Mouse (Mus musculus): ENCODE measurements at regions not wholly inside any gene's neighbourhood (a gene's known extent, or its start where the extent isn't known, plus 50 kb on each side); places are given as distances from the start of the nearest gene placed in this dataset.

GRCm38 (mm10) chr15:6034156-6034555, 265.4 kb upstream of the Dab2 start:
- H3K27ac ChIP-seq (ENCODE audit: low read depth), result no peak overlapping the region
- H3K9ac ChIP-seq (replicated peaks), result no peak overlapping the region
- TF ChIP-seq EP300 (IDR thresholded peaks at IDR 0.05; ENCODE audit: low read depth) (no peak), CTCF (IDR thresholded peaks at IDR 0.05; ENCODE audit: low read depth) (no peak)
- ATAC-seq, result no peak
- WGBS (ENCODE audit: insufficient replicate concordance), result 81% methylated on average over 4 of the region's 4 CpGs
- no peaks in the 10 kb centered on the region for H3K36me3 ChIP-seq (replicated peaks; ENCODE audit: insufficient read depth, low read length)
- no peaks in the 10 kb centered on the region for H3K27me3 ChIP-seq (ENCODE audit: insufficient read depth, low read length)
- H3K4me3 ChIP-seq (ENCODE audit: low read depth, low read length), result no peak overlapping the region
- H3K4me1 ChIP-seq (ENCODE audit: insufficient read depth), result no peaks in the 10 kb centered on the region
- no peak overlapping the region for H3K4me2 ChIP-seq (ENCODE audit: low read depth, low read length)
- DNase-seq, result no peak
- no peaks in the 10 kb centered on the region for H3K9me3 ChIP-seq (ENCODE audit: low read length)

- peak; percentile 76 for ATAC-seq
- no peak overlapping the region for H3K27ac ChIP-seq (ENCODE audit: low read depth)
- no peak overlapping the region for H3K4me2 ChIP-seq (ENCODE audit: low read depth, low read length)
- H3K36me3 ChIP-seq (replicated peaks; ENCODE audit: insufficient read depth, low read length), result no peaks in the 10 kb centered on the region
- H3K27me3 ChIP-seq (ENCODE audit: insufficient read depth, low read length), result no peaks in the 10 kb centered on the region
- H3K9ac ChIP-seq (replicated peaks), result no peak overlapping the region
- no peaks in the 10 kb centered on the region for H3K9me3 ChIP-seq (ENCODE audit: low read length)
- 50% methylated on average over 10 of the region's 10 CpGs for WGBS (ENCODE audit: insufficient replicate concordance)
- no peak overlapping the region for H3K4me3 ChIP-seq (ENCODE audit: low read depth, low read length)
- no peak for TF ChIP-seq CTCF (IDR thresholded peaks at IDR 0.05; ENCODE audit: low read depth)
- no peak for TF ChIP-seq EP300 (IDR thresholded peaks at IDR 0.05; ENCODE audit: low read depth)
- no peaks in the 10 kb centered on the region for H3K4me1 ChIP-seq (ENCODE audit: insufficient read depth)
- peak; percentile 27 for DNase-seq
Observed at GRCm38 (mm10) chr15:6044511-6045256, 254.9 kb upstream of the Dab2 start.

DNA sequence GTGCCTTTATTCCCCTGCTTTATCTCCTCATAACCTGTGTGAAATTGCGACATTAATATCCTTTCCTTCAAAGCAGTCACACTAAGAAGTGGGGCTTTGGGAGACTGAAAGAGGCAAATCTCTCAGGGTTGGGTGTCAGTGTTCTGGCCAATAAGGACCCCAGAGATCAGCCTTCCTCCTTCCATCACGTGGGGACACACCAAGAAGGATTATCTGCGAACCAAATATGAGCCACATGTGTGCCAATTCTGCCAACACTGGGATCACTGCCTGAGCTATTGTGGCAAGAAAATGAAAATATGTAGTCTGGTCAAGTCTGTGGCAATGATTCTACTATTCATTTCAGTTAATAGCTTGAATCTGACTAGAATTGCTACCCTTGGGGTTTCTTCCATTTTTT, 243.9 kb upstream of the Dab2 start:
- no peak overlapping the region for H3K9ac ChIP-seq (replicated peaks)
- no peak overlapping the region for H3K4me2 ChIP-seq (ENCODE audit: low read depth, low read length)
- ATAC-seq (no peak), DNase-seq (no peak)
- H3K9me3 ChIP-seq (ENCODE audit: low read length), result no peaks in the 10 kb centered on the region
- H3K27ac ChIP-seq (ENCODE audit: low read depth), result no peak overlapping the region
- H3K4me1 ChIP-seq (ENCODE audit: insufficient read depth), result peaks cover 18% of the 10 kb centered on the region
- TF ChIP-seq EP300 (IDR thresholded peaks at IDR 0.05; ENCODE audit: low read depth) (no peak), CTCF (IDR thresholded peaks at IDR 0.05; ENCODE audit: low read depth) (no peak)
- H3K4me3 ChIP-seq (ENCODE audit: low read depth, low read length), result no peak overlapping the region
- no peaks in the 10 kb centered on the region for H3K27me3 ChIP-seq (ENCODE audit: insufficient read depth, low read length)
- no peaks in the 10 kb centered on the region for H3K36me3 ChIP-seq (replicated peaks; ENCODE audit: insufficient read depth, low read length)
- 73% methylated on average over 3 of the region's 3 CpGs for WGBS (ENCODE audit: insufficient replicate concordance)

- no peak overlapping the region for H3K4me3 ChIP-seq (ENCODE audit: low read depth, low read length)
- no peak overlapping the region for H3K27ac ChIP-seq (ENCODE audit: low read depth)
- 52% methylated on average over 11 of the region's 11 CpGs for WGBS (ENCODE audit: insufficient replicate concordance)
- no peak overlapping the region for H3K9ac ChIP-seq (replicated peaks)
- TF ChIP-seq EP300 (IDR thresholded peaks at IDR 0.05; ENCODE audit: low read depth) (no peak), CTCF (IDR thresholded peaks at IDR 0.05; ENCODE audit: low read depth) (no peak)
- H3K36me3 ChIP-seq (replicated peaks; ENCODE audit: insufficient read depth, low read length), result no peaks in the 10 kb centered on the region
- H3K4me2 ChIP-seq (ENCODE audit: low read depth, low read length), result peak overlapping the region; percentile 26
- peaks cover 19% of the 10 kb centered on the region for H3K4me1 ChIP-seq (ENCODE audit: insufficient read depth)
- peak; percentile 32 for DNase-seq
- no peaks in the 10 kb centered on the region for H3K27me3 ChIP-seq (ENCODE audit: insufficient read depth, low read length)
- 0 out of 2 replicates have a peak, but pooled peaks have one; percentile 16 for ATAC-seq
- H3K9me3 ChIP-seq (ENCODE audit: low read length), result no peaks in the 10 kb centered on the region
Observed at GRCm38 (mm10) chr15:6056887-6057626, 242.5 kb upstream of the Dab2 start.

DNA sequence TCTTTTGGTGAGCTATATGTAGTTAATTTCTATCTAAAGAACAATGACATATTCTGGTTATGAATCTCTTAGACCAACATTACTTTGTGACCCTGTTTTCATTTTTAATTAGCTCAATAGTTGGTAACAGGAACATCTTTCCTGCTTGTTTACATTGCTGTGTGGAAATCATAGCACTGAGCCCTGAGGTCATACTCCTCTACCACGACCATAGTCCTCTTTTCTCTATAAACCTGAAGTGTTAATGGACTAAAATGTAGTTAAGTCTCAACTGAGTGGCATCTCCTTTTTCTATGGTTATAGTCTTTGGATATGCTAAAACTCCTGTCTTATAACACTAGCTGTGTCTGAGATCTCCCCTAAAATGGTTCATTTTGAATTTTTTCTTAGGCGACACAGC, 240.2 kb upstream of the Dab2 start:
- ATAC-seq (peak; percentile 77), DNase-seq (no peak)
- TF ChIP-seq CTCF (IDR thresholded peaks at IDR 0.05; ENCODE audit: low read depth), result no peak
- TF ChIP-seq EP300 (IDR thresholded peaks at IDR 0.05; ENCODE audit: low read depth), result no peak
- Histone ChIP-seq H3K27ac (ENCODE audit: low read depth) (peak overlapping the region; percentile 74), H3K9ac (replicated peaks) (no peak overlapping the region), H3K36me3 (replicated peaks; ENCODE audit: insufficient read depth, low read length) (no peaks in the 10 kb centered on the region), H3K4me3 (ENCODE audit: low read depth, low read length) (no peak overlapping the region), H3K4me1 (ENCODE audit: insufficient read depth) (peaks cover 19% of the 10 kb centered on the region), H3K9me3 (ENCODE audit: low read length) (no peaks in the 10 kb centered on the region), H3K4me2 (ENCODE audit: low read depth, low read length) (peak overlapping the region; percentile 18; the same call in 1 of the 2 replicates), H3K27me3 (ENCODE audit: insufficient read depth, low read length) (no peaks in the 10 kb centered on the region)
- 44% methylated on average over 2 of the region's 2 CpGs for WGBS (ENCODE audit: insufficient replicate concordance)

- H3K9me3 ChIP-seq (ENCODE audit: low read length), result no peaks in the 10 kb centered on the region
- peak overlapping the region; percentile 18; the same call in 1 of the 2 replicates for H3K4me2 ChIP-seq (ENCODE audit: low read depth, low read length)
- TF ChIP-seq EP300 (IDR thresholded peaks at IDR 0.05; ENCODE audit: low read depth) (peak; percentile 99), CTCF (IDR thresholded peaks at IDR 0.05; ENCODE audit: low read depth) (no peak)
- no peak overlapping the region for H3K4me3 ChIP-seq (ENCODE audit: low read depth, low read length)
- peaks cover 19% of the 10 kb centered on the region for H3K4me1 ChIP-seq (ENCODE audit: insufficient read depth)
- no peaks in the 10 kb centered on the region for H3K27me3 ChIP-seq (ENCODE audit: insufficient read depth, low read length)
- 37% methylated on average over 5 of the region's 5 CpGs for WGBS (ENCODE audit: insufficient replicate concordance)
- ATAC-seq, result peak; percentile 88
- H3K36me3 ChIP-seq (replicated peaks; ENCODE audit: insufficient read depth, low read length), result no peaks in the 10 kb centered on the region
- no peak overlapping the region for H3K9ac ChIP-seq (replicated peaks)
- DNase-seq, result peak; percentile 63
- peak overlapping the region; percentile 74 for H3K27ac ChIP-seq (ENCODE audit: low read depth)
Observed at GRCm38 (mm10) chr15:6059790-6060189, 239.8 kb upstream of the Dab2 start.

Data from liver, postnatal 0 days (tissue).